Mouse (Mus musculus) regulatory T cell (primary cell): ENCODE data around the gene Aipl1.

ENCODE experiments used
- in situ Hi-C: fragments of 300-600 bp; cut with MboI, MseI; formaldehyde crosslinking; loops from one replicate; pipeline ENCODE4 v1.15.1; 2025; ENCODE audit warnings: high pct_unique_total_duplicates

Gene Aipl1

DNA sequence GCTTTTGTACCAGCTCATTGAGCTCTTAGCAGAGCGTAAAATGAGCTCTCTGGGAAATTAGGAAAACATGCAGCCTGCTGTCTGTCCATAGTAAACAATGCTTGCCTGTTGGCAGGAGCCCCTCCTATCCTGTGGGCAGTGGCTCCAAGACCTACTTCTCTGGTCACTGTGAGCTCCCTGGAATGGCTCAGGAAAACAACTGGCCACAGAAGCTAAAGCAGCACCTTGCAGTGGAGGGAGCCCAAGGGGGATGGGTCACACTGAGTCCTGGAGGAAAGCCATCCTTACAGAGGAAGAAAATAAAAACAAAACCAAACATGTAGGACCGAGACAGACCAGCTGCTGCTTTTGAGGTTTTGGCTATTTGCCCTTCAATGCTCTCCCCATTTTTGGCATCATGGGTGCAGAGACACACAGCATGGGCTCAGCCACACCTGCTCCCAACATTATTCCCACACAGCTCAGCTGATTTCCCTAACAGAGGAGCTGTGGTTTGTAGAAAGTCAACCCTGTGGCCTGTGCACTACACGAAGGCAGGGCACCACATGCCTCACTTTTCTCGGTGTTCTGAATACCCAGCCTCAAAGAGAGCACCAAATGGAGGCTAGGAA is 52.1 kb downstream of the Aipl1 start:
- in situ Hi-C loops: loop anchor here (10.0 kb wide), 1 partner anchor 60 kb away; the partner anchor contains the start of gene Pimreg

GRCm38 (mm10) chr11:71984093-71984492 is 53.2 kb downstream of the Aipl1 start:
- in situ Hi-C loops: loop anchor here (10.0 kb wide), 1 partner anchor 61 kb away; the partner anchor contains the start of gene Pimreg
